Mouse (Mus musculus): ENCODE data around the gene Phactr2. TPM values are rescaled to one million over a fixed set of nuclear protein-coding genes. Genes with fewer than 3 reads are reported as not detected.

Gene Phactr2
- polyA plus RNA-seq, 1 experiment from 2014 or later, result 10.0 TPM

DNA sequence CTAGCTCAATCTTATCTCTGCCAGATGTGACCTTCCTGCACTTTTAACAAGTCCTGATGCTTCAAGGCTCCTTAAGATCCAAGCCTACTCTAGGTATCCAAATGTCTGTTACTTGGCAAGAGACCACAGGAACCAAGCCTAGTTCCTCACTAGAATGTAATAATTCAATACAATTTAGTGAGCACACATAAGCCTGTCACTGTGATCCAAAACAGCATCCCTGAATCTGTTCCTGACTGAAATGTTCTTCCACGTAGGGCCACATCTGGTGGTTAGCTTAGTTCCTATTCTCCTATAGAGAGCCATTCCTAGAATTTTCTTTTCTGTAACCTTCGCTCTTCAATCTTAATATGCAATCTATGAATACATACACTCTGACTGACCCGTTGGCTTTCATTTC, 287.5 kb downstream of the Phactr2 start:
- 73% methylated on average over 3 of the region's 3 CpGs for WGBS
- H3K36me3 ChIP-seq (ENCODE audit: control insufficient read depth, insufficient read depth, low read length), result peaks cover 23% of the 10 kb centered on the region
- H3K4me1 ChIP-seq (ENCODE audit: control insufficient read depth, insufficient read depth, low read length), result peaks cover 8% of the 10 kb centered on the region

GRCm38 (mm10) chr10:13184170-13184766, 289.9 kb downstream of the Phactr2 start:
- peaks cover 20% of the 10 kb centered on the region for H3K36me3 ChIP-seq (ENCODE audit: control insufficient read depth, insufficient read depth, low read length)

More for the DNA sequence above, 287.5 kb downstream of the Phactr2 start:
- Histone ChIP-seq H3K9ac (ENCODE audit: low read depth, low read length) (no peak overlapping the region), H3K4me3 (ENCODE audit: low read length) (no peak overlapping the region), H3K4me2 (ENCODE audit: low read depth, low read length) (no peak overlapping the region), H3K9me3 (ENCODE audit: control insufficient read depth, low read length) (no peaks in the 10 kb centered on the region), H3K27ac (ENCODE audit: low read length) (peak overlapping the region; percentile 47), H3K27me3 (replicated peaks; ENCODE audit: control insufficient read depth, insufficient read depth, low read length) (no peaks in the 10 kb centered on the region)
- ATAC-seq, result no peak

GRCm38 (mm10) chr10:13180211-13180610, 294.0 kb downstream of the Phactr2 start:
- Histone ChIP-seq H3K4me2 (ENCODE audit: low read depth, low read length) (no peak overlapping the region), H3K27ac (ENCODE audit: low read length) (no peak overlapping the region), H3K36me3 (ENCODE audit: control insufficient read depth, insufficient read depth, low read length) (peaks cover 18% of the 10 kb centered on the region), H3K9ac (ENCODE audit: low read depth, low read length) (no peak overlapping the region), H3K4me3 (ENCODE audit: low read length) (no peak overlapping the region), H3K9me3 (ENCODE audit: control insufficient read depth, low read length) (no peaks in the 10 kb centered on the region), H3K27me3 (replicated peaks; ENCODE audit: control insufficient read depth, insufficient read depth, low read length) (no peaks in the 10 kb centered on the region), H3K4me1 (ENCODE audit: control insufficient read depth, insufficient read depth, low read length) (no peaks in the 10 kb centered on the region)
- 63% methylated on average over 7 of the region's 7 CpGs for WGBS
- ATAC-seq, result no peak

More at GRCm38 (mm10) chr10:13184170-13184766, 289.9 kb downstream of the Phactr2 start:
- Histone ChIP-seq H3K4me2 (ENCODE audit: low read depth, low read length) (no peak overlapping the region), H3K9me3 (ENCODE audit: control insufficient read depth, low read length) (no peaks in the 10 kb centered on the region), H3K4me1 (ENCODE audit: control insufficient read depth, insufficient read depth, low read length) (no peaks in the 10 kb centered on the region), H3K4me3 (ENCODE audit: low read length) (no peak overlapping the region), H3K27me3 (replicated peaks; ENCODE audit: control insufficient read depth, insufficient read depth, low read length) (no peaks in the 10 kb centered on the region), H3K9ac (ENCODE audit: low read depth, low read length) (no peak overlapping the region), H3K27ac (ENCODE audit: low read length) (no peak overlapping the region)
- no peak for ATAC-seq
- 89% methylated on average over 4 of the region's 4 CpGs for WGBS

GRCm38 (mm10) chr10:13177973-13178624, 296.1 kb downstream of the Phactr2 start, which contains the start of gene Zc2hc1b:
Gene Zc2hc1b, minus strand, starts transcription at chr10:13178023.
- Histone ChIP-seq H3K9ac (ENCODE audit: low read depth, low read length) (no peak within 1 kb of the TSS), H3K36me3 (ENCODE audit: control insufficient read depth, insufficient read depth, low read length) (peaks cover 15% of the 10 kb centered on the region), H3K27me3 (replicated peaks; ENCODE audit: control insufficient read depth, insufficient read depth, low read length) (no peaks in the 10 kb centered on the region), H3K4me2 (ENCODE audit: low read depth, low read length) (no peak within 1 kb of the TSS), H3K9me3 (ENCODE audit: control insufficient read depth, low read length) (no peaks in the 10 kb centered on the region), H3K4me1 (ENCODE audit: control insufficient read depth, insufficient read depth, low read length) (no peaks in the 10 kb centered on the region), H3K4me3 (ENCODE audit: low read length) (no peak within 1 kb of the TSS), H3K27ac (ENCODE audit: low read length) (peak within 1 kb of the TSS; percentile 34; the same call in 1 of the 2 replicates)
- ATAC-seq, result no peak
- 50% methylated on average over 7 of the region's 7 CpGs for WGBS

DNA sequence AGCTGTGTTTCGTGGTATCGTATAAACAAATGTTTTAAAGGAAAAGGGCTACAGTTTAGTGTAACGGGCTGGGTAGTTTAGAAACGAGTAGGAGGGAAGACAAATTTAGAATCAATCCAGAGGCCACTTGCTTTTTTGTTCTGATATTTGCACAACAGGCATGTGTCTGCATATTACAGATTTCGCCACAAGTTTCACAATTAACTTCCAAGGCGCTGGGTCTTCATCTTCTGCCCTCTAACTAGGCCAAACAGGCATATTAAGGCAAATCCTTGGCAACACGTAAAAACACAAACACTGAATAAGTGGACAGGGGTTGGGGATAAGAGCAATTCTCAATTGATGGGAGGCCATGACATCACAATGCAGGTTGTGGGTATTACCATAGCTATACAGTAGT, 298.3 kb downstream of the Phactr2 start:
- Histone ChIP-seq H3K4me3 (ENCODE audit: low read length) (no peak overlapping the region), H3K9me3 (ENCODE audit: control insufficient read depth, low read length) (no peaks in the 10 kb centered on the region), H3K27ac (ENCODE audit: low read length) (no peak overlapping the region), H3K4me2 (ENCODE audit: low read depth, low read length) (no peak overlapping the region), H3K4me1 (ENCODE audit: control insufficient read depth, insufficient read depth, low read length) (peaks cover 8% of the 10 kb centered on the region), H3K27me3 (replicated peaks; ENCODE audit: control insufficient read depth, insufficient read depth, low read length) (no peaks in the 10 kb centered on the region), H3K9ac (ENCODE audit: low read depth, low read length) (no peak overlapping the region), H3K36me3 (ENCODE audit: control insufficient read depth, insufficient read depth, low read length) (peaks cover 7% of the 10 kb centered on the region)
- 74% methylated on average over 7 of the region's 7 CpGs for WGBS
- ATAC-seq, result no peak

DNA sequence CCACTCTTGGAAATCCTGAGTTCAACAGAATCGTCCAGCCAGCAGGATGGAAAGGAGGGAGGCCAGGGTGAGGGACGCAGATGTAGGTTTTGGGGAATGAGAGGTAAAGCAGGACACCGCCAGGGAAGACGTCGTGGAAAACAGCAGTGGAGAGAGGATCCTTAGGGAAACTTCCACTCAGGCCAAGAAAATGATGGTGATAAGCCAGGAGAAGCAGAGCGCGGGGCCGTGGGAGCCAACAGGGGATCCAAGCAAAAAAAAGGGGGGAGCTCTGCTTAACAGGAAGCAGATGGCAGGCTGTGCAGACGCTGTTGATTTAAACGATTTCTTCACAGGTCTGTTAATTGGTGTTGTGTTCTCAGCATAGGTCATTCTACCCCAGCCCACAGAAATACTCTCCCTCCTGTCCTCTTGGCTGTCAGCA, 301.4 kb downstream of the Phactr2 start:
- 35% methylated on average over 10 of the region's 10 CpGs for WGBS
- H3K27me3 ChIP-seq (replicated peaks; ENCODE audit: control insufficient read depth, insufficient read depth, low read length), result no peaks in the 10 kb centered on the region
- peak overlapping the region; percentile 3; the same call in 1 of the 2 replicates for H3K27ac ChIP-seq (ENCODE audit: low read length)
- ATAC-seq, result peak; percentile 56; the same call in 1 of the 2 replicates
- H3K9me3 ChIP-seq (ENCODE audit: control insufficient read depth, low read length), result no peaks in the 10 kb centered on the region
- no peak overlapping the region for H3K4me3 ChIP-seq (ENCODE audit: low read length)
- H3K36me3 ChIP-seq (ENCODE audit: control insufficient read depth, insufficient read depth, low read length), result no peaks in the 10 kb centered on the region
- peaks cover 16% of the 10 kb centered on the region for H3K4me1 ChIP-seq (ENCODE audit: control insufficient read depth, insufficient read depth, low read length)
- no peak overlapping the region for H3K9ac ChIP-seq (ENCODE audit: low read depth, low read length)
- H3K4me2 ChIP-seq (ENCODE audit: low read depth, low read length), result no peak overlapping the region

DNA sequence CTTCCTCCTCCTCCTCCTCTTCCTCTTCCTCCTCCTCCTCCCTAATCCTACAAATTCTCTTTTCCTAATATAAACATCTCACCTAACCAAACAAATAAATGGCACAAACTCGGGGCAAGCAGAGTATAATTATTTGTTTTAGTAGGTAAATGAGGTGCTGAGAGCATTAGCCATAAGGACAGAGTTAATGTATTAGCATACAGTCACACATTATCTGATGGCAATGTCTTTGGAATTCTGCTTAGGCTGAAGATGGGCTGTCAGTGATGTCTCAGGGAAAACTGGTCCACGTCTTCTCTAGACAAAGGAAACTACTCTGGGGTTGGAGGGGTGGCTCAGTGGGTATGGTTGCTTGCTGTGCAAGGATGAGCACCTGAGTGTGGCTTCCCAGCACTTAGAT, 302.8 kb downstream of the Phactr2 start:
- 43% methylated on average over 2 of the region's 2 CpGs for WGBS
- no peak overlapping the region for H3K9ac ChIP-seq (ENCODE audit: low read depth, low read length)
- H3K4me3 ChIP-seq (ENCODE audit: low read length), result no peak overlapping the region
- ATAC-seq, result no peak
- H3K4me2 ChIP-seq (ENCODE audit: low read depth, low read length), result no peak overlapping the region
- no peaks in the 10 kb centered on the region for H3K36me3 ChIP-seq (ENCODE audit: control insufficient read depth, insufficient read depth, low read length)
- H3K4me1 ChIP-seq (ENCODE audit: control insufficient read depth, insufficient read depth, low read length), result peaks cover 16% of the 10 kb centered on the region
- H3K27me3 ChIP-seq (replicated peaks; ENCODE audit: control insufficient read depth, insufficient read depth, low read length), result no peaks in the 10 kb centered on the region
- H3K27ac ChIP-seq (ENCODE audit: low read length), result peak overlapping the region; percentile 49
- H3K9me3 ChIP-seq (ENCODE audit: control insufficient read depth, low read length), result no peaks in the 10 kb centered on the region

- Histone ChIP-seq H3K4me1 (ENCODE audit: control insufficient read depth, insufficient read depth, low read length) (peaks cover 16% of the 10 kb centered on the region), H3K27me3 (replicated peaks; ENCODE audit: control insufficient read depth, insufficient read depth, low read length) (no peaks in the 10 kb centered on the region), H3K4me2 (ENCODE audit: low read depth, low read length) (no peak overlapping the region), H3K27ac (ENCODE audit: low read length) (peak overlapping the region; percentile 49; the same call in 1 of the 2 replicates), H3K36me3 (ENCODE audit: control insufficient read depth, insufficient read depth, low read length) (no peaks in the 10 kb centered on the region), H3K9me3 (ENCODE audit: control insufficient read depth, low read length) (no peaks in the 10 kb centered on the region), H3K4me3 (ENCODE audit: low read length) (no peak overlapping the region), H3K9ac (ENCODE audit: low read depth, low read length) (no peak overlapping the region)
- 39% methylated on average over 12 of the region's 12 CpGs for WGBS
- ATAC-seq, result peak; percentile 60
These were observed 303.3 kb downstream of the Phactr2 start for GRCm38 (mm10) chr10:13170739-13171448.

DNA sequence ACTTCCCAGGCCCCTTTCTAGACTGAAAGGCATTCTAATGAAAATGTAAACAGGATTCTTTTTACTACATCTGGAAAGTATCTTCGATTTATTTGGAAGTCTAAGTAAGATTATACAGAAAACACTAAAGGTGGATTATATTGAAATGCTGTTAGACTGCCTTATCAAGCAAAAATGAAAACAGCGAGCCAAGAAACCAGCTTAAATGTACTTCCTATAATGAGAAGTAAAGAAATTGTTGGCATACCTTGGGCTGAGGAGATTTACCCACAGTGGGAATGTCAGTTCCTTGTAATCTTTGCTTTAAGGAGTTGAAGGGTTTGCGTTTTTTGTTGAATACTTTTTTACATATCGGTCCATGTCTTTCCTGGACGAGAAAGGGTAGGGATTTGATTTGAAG, 305.8 kb downstream of the Phactr2 start:
- no peaks in the 10 kb centered on the region for H3K27me3 ChIP-seq (replicated peaks; ENCODE audit: control insufficient read depth, insufficient read depth, low read length)
- H3K9me3 ChIP-seq (ENCODE audit: control insufficient read depth, low read length), result no peaks in the 10 kb centered on the region
- peaks cover 16% of the 10 kb centered on the region for H3K4me1 ChIP-seq (ENCODE audit: control insufficient read depth, insufficient read depth, low read length)
- H3K4me2 ChIP-seq (ENCODE audit: low read depth, low read length), result no peak overlapping the region
- WGBS, result 49% methylated on average over 5 of the region's 5 CpGs
- H3K9ac ChIP-seq (ENCODE audit: low read depth, low read length), result no peak overlapping the region
- no peak overlapping the region for H3K4me3 ChIP-seq (ENCODE audit: low read length)
- no peak for ATAC-seq
- H3K27ac ChIP-seq (ENCODE audit: low read length), result peak overlapping the region; percentile 54
- H3K36me3 ChIP-seq (ENCODE audit: control insufficient read depth, insufficient read depth, low read length), result no peaks in the 10 kb centered on the region

Measured in intestine, embryonic 16.5 days (tissue).